Mouse (Mus musculus) heart, postnatal 36 days (tissue): ENCODE data around the gene Eml3. TPM values are rescaled to one million over a fixed set of nuclear protein-coding genes. Genes with fewer than 3 reads are reported as not detected.

Source experiments
- DNase-seq, 2 experiments: peaks; one replicate each; pipeline ENCODE4 v3.0.0; 2021 to 2022
- intact Hi-C: fragments of 180-260 bp; cut with DNase I; formaldehyde crosslinking; loops from one replicate; pipeline ENCODE4 v1.15.1; 2025
- microRNA-seq, 2 experiments: library from miRNA; unstranded; fragments of <30 nt; microRNA quantifications; one replicate each; pipeline ENCODE4 v1.2.0; 2021; ENCODE audit warnings: borderline number of aligned reads in 2 of 2
- total RNA-seq, 2 experiments: library from RNA; stranded (reverse); gene quantifications; 2 replicates each; pipeline ENCODE4 v1.2.3; 2021

Gene Eml3
- total RNA-seq, 2 experiments from 2014 or later = 9.5 to 11.0 TPM

- DNase-seq = no peak
- intact Hi-C loops = no loop called here
Measured at GRCm38 (mm10) chr19:8982303-8983149, 53.2 kb downstream of the Eml3 start.

GRCm38 (mm10) chr19:8983150-8983650, 53.8 kb downstream of the Eml3 start:
- DNase-seq = peak; percentile 40 to 49
- intact Hi-C loops = no loop called here

- peak; percentile 67 to 74 for DNase-seq
Measured at GRCm38 (mm10) chr19:8984255-8984868, 55.0 kb downstream of the Eml3 start.

GRCm38 (mm10) chr19:8985891-8986290, 56.5 kb downstream of the Eml3 start:
- intact Hi-C loops = no loop called here
- DNase-seq = no peak

More at GRCm38 (mm10) chr19:8984255-8984868, 55.0 kb downstream of the Eml3 start:
- intact Hi-C loops = no loop called here

- intact Hi-C loops = no loop called here
- DNase-seq = peak; percentile 35 to 52
Measured at GRCm38 (mm10) chr19:8987816-8988215, 58.5 kb downstream of the Eml3 start.

GRCm38 (mm10) chr19:8988346-8989065, 59.2 kb downstream of the Eml3 start:
- intact Hi-C loops = no loop called here
- peak in 1 of 2 experiments; percentile 40 for DNase-seq

- intact Hi-C loops = no loop called here
- peak; percentile 88 to 93 for DNase-seq
Measured at GRCm38 (mm10) chr19:8989066-8989566, 59.8 kb downstream of the Eml3 start, which contains the start of gene Ahnak. Ahnak (plus strand) TSS chr19:8989284.

GRCm38 (mm10) chr19:8989567-8990431, 60.4 kb downstream of the Eml3 start:
- intact Hi-C loops = loop anchor here (5.0 kb wide), 1 partner anchor 43 kb away; no protein-coding TSS in a partner anchor
- peak; percentile 92 to 94 for DNase-seq

GRCm38 (mm10) chr19:8990432-8991102, 61.2 kb downstream of the Eml3 start:
- intact Hi-C loops = loop anchor here (5.0 kb wide), 1 partner anchor 42 kb away; no protein-coding TSS in a partner anchor
- no peak for DNase-seq

Small RNA genes lying within 50 kb of the gene (microRNA-seq; reads per million reads assigned to microRNA genes)
- 0 to 0.72 reads per million in 2 experiments for gene Mir5136

Other genes starting within 250 kb of the Eml3 start
- 10 to 100 TPM; 37.7 to 43.0 TPM for gene Slc3a2, start 206.2 kb upstream of the Eml3 start, total RNA-seq
- 10 to 100 TPM; 22.0 to 22.4 TPM for gene Wdr74, start 193.7 kb upstream of the Eml3 start, total RNA-seq
- gene 1700092M07Rik, start 188.8 kb upstream of the Eml3 start, total RNA-seq = not detected
- 10 to 100 TPM; 28.1 to 29.8 TPM for gene Stx5a, start 188.1 kb upstream of the Eml3 start, total RNA-seq
- 10 to 100 TPM; 36.7 to 37.6 TPM for gene Nxf1, start 172.5 kb upstream of the Eml3 start, total RNA-seq
- gene Tmem223, start 158.6 kb upstream of the Eml3 start, total RNA-seq = 100 to 1,000 TPM; 114 to 117 TPM
- gene Tmem179b, start 155.1 kb upstream of the Eml3 start, total RNA-seq = 10 to 100 TPM; 16.5 to 18.0 TPM
- 1 to 10 TPM; 5.6 to 7.9 TPM for gene Taf6l, start 143.1 kb upstream of the Eml3 start, total RNA-seq
- 10 to 100 TPM; 52.3 to 59.2 TPM for gene Polr2g, start 131.0 kb upstream of the Eml3 start, total RNA-seq
- 1 to 10 TPM; 1.3 to 1.7 TPM for gene Zbtb3, start 127.0 kb upstream of the Eml3 start, total RNA-seq
- 10 to 100 TPM; 11.6 to 14.7 TPM for gene Ttc9c, start 110.2 kb upstream of the Eml3 start, total RNA-seq
- gene Hnrnpul2, start 109.5 kb upstream of the Eml3 start, total RNA-seq = 10 to 100 TPM; 44.6 to 49.8 TPM
- not detected for gene AC129217.1, start 99.8 kb upstream of the Eml3 start, total RNA-seq
- 10 to 100 TPM; 22.0 to 25.2 TPM for gene Bscl2, start 92.1 kb upstream of the Eml3 start, total RNA-seq
- not detected for gene Gng3, start 90.4 kb upstream of the Eml3 start, total RNA-seq
- gene Lrrn4cl, start 78.8 kb upstream of the Eml3 start, total RNA-seq = 1 to 10 TPM; 4.0 to 4.9 TPM
- 100 to 1,000 TPM; 122 to 130 TPM for gene Ubxn1, start 58.1 kb upstream of the Eml3 start, total RNA-seq
- gene Uqcc3, start 48.6 kb upstream of the Eml3 start, total RNA-seq = 10 to 100 TPM; 58.7 to 59.0 TPM
- gene Lbhd1, start 45.8 kb upstream of the Eml3 start, total RNA-seq = 1 to 10 TPM; 1.7 to 3.4 TPM
- not detected for gene Gm49403, start 45.6 kb upstream of the Eml3 start, total RNA-seq
- gene 1810009A15Rik, start 40.7 kb upstream of the Eml3 start, total RNA-seq = 10 to 100 TPM; 18.7 to 20.4 TPM
- gene Gm49416, start 40.6 kb upstream of the Eml3 start, total RNA-seq = not detected
- gene Ints5, start 36.5 kb upstream of the Eml3 start, total RNA-seq = 10 to 100 TPM; 11.5 to 13.6 TPM
- 10 to 100 TPM; 48.5 to 52.2 TPM for gene Ganab, start 31.5 kb upstream of the Eml3 start, total RNA-seq
- 10 to 100 TPM; 34.5 to 37.6 TPM for gene B3gat3, start 9.2 kb upstream of the Eml3 start, total RNA-seq
- 10 to 100 TPM; 19.8 to 30.2 TPM for gene Rom1, start 196 bp upstream of the Eml3 start, total RNA-seq
- 10 to 100 TPM; 33.2 to 38.5 TPM for gene Mta2, start 12.3 kb downstream of the Eml3 start, total RNA-seq
- gene Tut1, start 24.3 kb downstream of the Eml3 start, total RNA-seq = 1 to 10 TPM; 8.1 to 8.9 TPM
- gene Eef1g, start 37.5 kb downstream of the Eml3 start, total RNA-seq = 100 to 1,000 TPM; 246 to 250 TPM
- gene Ahnak, start 59.7 kb downstream of the Eml3 start, total RNA-seq = 100 to 1,000 TPM; 362 to 377 TPM
- not detected for gene Scgb1a1, start 158.4 kb downstream of the Eml3 start, total RNA-seq
- gene Asrgl1, start 206.1 kb downstream of the Eml3 start, total RNA-seq = 10 to 100 TPM; 24.3 to 28.4 TPM